Mouse (Mus musculus): ENCODE data around the gene Gpank1. TPM values are rescaled to one million over a fixed set of nuclear protein-coding genes. Genes with fewer than 3 reads are reported as not detected.

Gpank1 gene
- 39.5 and 50.1 TPM in 2 replicates for total RNA-seq (2017)

DNA sequence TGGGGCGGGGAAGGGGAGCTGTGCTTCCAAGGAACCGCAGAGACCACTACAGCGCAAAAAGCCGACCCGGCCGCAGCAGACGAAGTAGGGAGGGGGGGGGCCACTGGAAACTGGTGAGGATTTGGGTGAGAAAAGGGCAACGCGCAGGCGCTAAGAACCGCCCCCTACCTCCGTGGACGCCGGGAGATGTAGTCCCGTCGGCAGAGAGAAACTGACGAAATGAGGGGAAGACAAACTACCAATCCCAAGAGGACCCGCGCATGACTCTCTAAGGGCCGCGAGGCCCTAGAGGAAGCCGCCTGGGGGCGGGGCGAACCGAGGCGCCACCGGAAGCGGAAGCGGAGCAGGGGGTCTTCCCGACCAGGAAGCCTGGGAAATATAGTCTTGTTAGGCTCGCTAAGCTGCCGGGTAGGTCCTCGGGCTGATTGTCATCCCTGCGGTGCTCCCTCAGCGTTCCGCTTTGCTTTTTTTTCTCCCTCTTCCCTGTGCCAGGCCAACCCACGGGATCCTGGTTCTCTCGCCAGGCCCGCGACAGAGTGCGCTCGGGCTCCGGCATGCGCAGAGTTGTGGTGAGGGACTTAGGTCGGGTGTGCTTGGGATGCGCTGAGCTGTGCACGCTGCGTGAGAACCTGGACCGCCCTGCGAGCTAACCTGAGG, at the start of gene Gpank1:
Gene Gpank1, plus strand, starts transcription at position 313 of the 657 bp plus-strand sequence.
- peak; percentile 92 for ATAC-seq (replicated peaks; ENCODE audit: low read depth, poor library complexity, severe bottlenecking)

DNA sequence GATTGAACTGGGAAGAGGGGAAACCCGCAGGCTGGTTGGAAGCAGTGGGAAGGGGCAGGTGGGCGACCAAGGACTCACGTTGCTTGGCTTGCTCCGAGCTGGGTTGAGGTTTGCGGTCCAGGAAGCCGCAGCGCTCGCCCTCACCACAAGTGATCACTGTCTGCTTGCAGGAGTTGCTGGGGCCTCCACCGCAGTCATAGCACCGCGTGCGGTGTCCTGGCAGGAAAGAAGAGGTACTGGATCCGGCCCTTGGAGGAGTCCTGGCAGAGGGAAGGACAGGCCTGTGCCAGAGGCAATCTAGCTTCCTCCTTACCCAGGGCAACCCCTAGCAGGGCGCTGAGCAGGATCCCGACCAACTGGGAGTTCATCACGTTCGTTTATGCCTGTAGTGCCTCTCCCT, 47.2 kb upstream of the Gpank1 start:
- ATAC-seq (replicated peaks; ENCODE audit: low read depth, poor library complexity, severe bottlenecking) = peak; percentile 65

GRCm38 (mm10) chr17:35076507-35077176, 44.6 kb upstream of the Gpank1 start, which contains the start of gene Ly6g6e:
TSS of gene Ly6g6e (plus strand) at chr17:35076902.
- no peak for ATAC-seq (replicated peaks; ENCODE audit: low read depth, poor library complexity, severe bottlenecking)

DNA sequence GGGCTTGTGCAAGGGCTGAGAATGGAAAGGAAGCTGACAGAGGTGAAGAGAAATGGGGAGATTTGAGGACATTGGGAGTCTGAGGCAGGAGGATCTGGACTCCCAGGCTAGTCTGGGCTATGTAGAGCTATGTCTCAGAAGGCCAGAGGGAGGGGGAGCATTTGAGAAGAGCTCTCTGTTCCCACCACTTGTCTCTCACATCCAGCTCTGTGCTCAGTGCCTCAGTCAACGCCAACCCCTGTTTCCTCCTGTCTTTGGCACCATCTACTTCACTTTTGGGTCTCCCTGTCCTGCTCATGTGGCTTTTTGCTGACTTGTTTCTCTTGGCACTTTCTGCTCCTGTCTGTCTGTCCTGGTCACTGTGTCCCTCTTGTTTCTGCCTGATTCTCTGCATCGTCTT, 44.0 kb upstream of the Gpank1 start:
- ATAC-seq (replicated peaks; ENCODE audit: low read depth, poor library complexity, severe bottlenecking) = no peak

DNA sequence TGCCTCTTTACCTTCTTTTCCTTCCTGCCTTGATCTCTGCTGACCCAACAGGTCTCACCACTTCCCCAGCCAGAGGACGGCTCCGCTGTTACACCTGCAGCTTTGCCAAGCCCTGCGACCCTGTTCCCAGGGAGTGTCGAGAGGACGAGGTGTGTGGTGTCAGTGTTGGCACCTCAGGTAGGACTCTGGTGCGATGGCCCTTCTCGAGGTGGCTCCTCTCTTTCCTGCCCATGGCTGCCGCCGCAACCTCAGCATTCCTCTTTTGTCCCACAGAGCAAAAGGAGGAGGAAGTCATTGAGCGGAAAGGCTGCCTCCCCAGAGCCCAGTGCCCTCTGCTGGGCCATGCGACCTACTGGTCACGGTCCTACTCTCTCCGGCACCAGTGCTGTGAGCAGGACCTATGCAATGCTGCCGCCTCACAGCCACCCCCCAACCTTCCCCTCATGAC, 43.4 kb upstream of the Gpank1 start, which contains the start of gene Ly6g6d:
Gene Ly6g6d, minus strand, starts transcription at position 280 of the 448 bp plus-strand sequence.
- ATAC-seq (replicated peaks; ENCODE audit: low read depth, poor library complexity, severe bottlenecking) = peak; percentile 16; the same call in 1 of the 2 replicates

DNA sequence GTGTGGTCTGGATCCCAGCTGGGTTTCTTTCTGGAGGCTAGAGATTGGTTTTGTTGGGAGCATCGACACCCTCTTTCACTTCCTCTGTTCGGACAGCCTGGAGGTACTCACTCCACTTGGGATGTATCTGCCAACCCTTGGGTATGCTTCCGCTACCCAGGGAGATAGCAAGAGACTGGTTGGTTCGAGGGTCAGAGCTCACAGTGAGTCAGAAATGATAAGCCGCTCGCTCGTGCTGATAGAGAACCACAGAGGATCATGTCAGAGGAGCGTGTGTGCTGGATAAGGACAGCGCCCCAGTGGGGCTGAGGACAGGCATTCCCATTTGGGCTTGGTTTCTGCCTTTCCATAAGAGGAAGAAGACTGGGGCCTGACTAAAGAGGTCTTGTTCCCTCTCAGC, 41.5 kb upstream of the Gpank1 start:
- ATAC-seq (replicated peaks; ENCODE audit: low read depth, poor library complexity, severe bottlenecking) = peak; percentile 80

DNA sequence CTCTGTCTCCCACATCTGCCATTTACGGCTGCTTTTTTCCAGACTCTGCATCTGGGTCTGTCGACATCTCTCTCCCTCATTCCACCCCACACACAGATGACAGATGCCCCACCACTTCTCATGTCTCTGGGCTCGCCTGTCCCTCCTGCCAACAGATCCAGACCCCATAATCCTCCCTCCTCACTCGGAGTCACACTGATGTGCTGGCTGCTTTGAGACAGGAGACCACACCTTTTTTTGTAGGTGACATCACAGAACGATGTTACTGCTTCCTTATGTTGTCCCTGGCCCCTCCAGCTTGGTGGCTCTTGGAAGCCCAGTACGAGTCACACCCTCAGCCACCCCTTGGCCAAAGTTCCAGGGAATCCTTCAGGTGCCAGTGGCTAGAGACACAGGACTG, 41.0 kb upstream of the Gpank1 start:
- ATAC-seq (replicated peaks; ENCODE audit: low read depth, poor library complexity, severe bottlenecking) = peak; percentile 9; the same call in 1 of the 2 replicates

DNA sequence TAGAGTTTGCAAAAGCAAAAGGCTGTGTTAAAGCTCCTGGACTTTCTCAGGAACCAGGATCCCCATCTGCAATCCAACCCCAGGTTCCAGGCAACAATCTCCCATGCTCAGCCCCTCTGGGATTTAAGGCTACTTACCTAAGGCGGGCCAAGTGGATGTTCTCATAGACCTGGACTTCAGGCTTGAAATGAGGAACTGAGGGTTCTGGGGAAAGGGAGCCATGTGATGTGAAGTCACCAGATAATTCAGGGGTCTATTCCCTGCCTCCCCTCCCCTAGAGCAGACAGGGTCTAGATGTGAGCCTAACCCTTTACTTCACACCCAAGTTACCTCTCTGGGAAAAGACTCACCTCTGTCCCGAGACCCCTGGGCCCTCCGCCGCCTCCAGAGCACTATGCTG, 40.5 kb upstream of the Gpank1 start:
- no peak for ATAC-seq (replicated peaks; ENCODE audit: low read depth, poor library complexity, severe bottlenecking)

DNA sequence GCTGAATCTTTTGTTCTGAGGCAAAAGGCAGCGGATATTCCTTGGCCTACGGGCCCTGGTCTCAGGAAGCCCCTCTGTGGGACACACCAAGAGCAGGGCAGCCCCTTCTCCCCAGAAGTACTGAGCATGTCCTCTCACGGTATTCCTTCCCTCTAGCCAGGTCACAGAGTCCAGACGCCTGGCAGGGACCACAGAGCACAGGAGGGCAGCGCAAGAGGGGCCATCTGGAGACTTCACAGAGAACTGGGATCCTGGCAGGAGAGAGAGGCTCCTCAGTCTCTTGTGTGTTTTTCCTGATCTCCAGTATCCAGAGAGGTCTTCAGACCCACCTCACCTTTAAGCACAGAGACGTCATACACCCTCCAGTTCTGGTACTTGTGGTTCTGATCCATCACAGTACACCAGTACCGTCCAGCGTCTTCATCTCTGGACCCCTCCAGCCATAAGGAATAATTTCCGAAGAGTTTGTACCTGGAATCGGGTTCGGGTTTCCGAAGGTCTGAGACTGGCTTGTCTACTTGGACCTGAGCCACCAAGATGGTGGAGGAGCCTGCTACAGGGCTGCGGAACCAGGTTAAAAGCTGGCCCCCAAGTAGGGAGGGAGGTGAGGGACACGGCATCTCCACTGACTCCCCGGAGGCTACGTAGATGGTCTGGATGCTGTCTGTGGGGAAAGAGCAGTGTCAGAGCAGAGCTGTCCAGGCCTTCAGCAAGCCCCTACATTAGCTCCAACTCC, 38.2 kb upstream of the Gpank1 start:
- no peak for ATAC-seq (replicated peaks; ENCODE audit: low read depth, poor library complexity, severe bottlenecking)

DNA sequence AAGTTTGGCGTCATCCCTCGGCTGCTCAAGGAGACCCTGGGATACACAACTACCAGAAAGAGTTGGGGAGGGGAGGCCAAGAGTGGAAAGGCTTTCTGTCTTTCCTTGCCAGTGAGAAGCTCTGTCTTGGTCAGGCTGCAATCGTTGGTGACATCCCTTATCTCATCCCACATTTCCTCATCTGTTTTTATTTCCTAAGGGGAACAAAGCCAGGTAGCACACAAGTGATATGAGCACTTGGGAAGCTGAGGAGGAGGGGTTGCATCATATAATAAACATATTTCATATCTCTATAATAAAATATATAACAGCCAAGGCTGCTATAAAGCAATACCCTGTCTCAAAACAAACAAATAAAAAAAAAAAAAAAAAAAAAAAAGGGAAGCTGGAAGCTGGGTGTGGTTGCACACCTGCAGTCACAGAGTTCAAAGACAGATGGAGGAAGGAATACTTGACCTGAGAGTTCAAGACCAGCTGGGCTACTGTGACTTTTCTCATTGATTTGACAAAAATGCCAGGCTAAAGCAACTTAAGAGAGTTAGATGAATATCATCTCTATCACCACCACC, 37.2 kb upstream of the Gpank1 start:
- no peak for ATAC-seq (replicated peaks; ENCODE audit: low read depth, poor library complexity, severe bottlenecking)

DNA sequence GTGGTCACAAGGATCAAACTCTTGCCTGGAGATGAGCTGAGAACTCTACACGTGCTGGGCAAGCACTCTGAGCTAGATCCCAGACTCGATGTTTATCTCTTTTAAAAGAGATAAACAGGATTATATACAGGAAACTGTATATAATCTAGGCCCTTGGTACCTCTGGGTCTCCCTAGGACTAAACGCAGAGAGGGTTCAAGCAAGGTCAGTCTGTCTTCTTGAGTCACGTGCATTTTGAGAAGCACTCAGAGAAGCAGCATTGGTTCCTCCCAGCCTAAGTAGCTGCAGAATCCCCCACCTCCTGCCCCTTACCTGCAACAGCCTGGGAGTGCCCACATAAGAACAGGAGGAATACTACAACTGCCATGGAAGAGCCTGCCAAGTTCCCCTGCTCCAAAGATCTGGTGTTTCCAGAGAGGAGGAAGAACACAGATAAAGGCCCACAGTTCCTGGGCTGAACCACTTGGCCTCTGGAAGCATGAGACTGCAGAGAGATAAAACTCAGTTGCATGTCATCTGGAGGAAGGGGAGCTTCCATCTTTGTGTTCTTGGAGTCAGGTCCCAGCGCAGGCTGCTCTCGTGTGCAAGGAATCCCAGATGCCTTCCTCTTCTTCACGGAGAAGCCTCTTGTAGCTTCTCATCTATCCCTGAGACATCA, 35.9 kb upstream of the Gpank1 start, which contains the start of gene Ly6g6f:
Gene Ly6g6f, minus strand, starts transcription at position 403 of the 658 bp plus-strand sequence.
- no peak for ATAC-seq (replicated peaks; ENCODE audit: low read depth, poor library complexity, severe bottlenecking)

DNA sequence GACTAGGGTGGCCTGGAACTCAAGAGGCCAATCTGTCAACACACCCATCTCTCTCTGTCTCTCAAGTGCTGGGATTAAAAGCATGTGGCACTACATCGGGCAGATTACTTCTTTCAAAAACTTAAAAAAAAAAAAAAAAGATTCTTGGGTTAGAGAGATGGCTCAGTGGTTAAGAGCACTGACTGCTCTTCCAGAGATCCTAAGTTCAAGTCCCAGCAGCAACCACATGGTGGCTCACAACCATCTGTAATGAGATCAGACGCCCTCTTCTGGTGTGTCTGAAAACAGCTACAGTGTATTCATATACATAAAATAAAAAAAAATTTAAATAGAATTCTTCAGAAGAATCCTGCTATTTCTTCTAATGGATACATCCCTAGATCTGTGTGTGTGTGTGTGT, 33.1 kb upstream of the Gpank1 start:
- ATAC-seq (replicated peaks; ENCODE audit: low read depth, poor library complexity, severe bottlenecking) = no peak

GRCm38 (mm10) chr17:35088825-35089644, 32.2 kb upstream of the Gpank1 start, which contains the start of gene Abhd16a:
TSS of gene Abhd16a (plus strand) at chr17:35089263.
- ATAC-seq (replicated peaks; ENCODE audit: low read depth, poor library complexity, severe bottlenecking) = peak; percentile 94

DNA sequence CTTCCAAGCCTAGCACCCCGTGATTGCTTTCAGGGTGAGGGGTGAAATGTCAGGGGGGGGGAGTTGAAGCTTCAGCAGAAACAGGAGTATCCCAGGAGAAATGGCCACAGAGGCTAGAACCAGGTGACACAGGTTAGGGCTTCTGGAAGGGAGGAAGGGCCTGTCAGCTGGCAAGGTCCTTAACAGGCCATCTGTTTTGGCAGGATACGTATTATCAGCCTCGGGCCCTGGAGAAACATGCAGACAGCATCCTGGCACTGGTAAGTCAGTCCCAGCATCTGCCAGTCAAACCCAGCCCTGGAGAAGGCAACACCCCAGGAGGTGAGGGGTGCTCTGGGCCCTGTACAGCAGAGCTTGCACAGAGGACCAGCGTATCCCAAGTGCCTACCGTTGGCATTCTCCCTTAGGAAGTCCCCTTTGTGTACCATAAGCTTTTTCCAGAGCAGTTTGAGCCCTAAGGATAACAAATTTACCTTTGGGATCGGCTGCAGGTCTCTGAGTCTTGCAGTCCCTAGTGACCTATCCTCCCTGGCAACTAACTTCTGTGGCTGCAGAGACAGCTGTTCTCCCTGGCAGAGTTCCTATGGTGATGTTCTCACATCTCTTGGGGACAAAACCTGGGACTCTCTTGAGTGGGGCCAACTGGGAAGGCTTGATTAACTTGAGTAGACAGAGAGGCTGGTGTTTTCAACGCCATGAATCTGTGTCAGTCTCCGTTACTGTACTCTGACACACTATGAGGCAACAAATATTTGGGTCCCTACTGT, 30.9 kb upstream of the Gpank1 start:
- ATAC-seq (replicated peaks; ENCODE audit: low read depth, poor library complexity, severe bottlenecking) = peak; percentile 16; the same call in 1 of the 2 replicates

DNA sequence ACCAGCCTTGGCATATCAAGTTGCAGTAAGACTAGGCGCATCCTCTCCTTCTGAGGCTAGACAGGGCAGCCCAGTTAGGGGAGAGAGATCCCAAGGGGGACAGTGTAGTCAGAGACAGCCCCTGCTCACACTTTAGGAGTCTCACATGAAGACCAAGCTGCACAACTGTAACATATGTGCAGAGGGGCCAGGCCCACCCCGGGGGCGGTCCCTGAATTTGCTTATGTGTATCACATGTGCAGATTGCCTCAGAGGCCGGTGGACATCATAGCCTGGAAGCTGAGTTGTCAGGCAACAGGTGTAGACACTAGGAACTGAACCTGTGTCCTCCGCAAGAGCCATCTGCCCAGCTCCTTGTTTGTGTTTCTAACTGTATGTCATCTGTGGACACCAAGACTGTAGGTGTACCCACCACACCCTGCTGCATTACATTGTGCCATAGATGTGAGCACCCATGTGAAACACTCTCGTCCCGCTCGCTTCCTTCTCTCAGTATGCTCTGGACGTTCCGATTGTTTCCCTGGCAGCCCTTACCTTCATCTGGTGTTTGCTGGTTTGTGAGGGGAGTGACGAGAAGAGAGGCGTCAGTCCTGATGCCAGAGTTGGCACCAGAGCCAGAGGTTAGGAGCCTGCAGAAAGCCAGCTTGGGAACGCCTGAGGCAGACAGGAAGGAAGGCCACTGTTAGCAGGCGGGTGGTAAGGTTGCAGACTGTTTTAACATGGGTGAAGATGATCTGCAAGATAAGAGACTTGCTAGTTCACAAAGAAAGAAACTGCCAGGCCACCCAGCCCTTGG, 28.7 kb upstream of the Gpank1 start:
- ATAC-seq (replicated peaks; ENCODE audit: low read depth, poor library complexity, severe bottlenecking) = no peak

GRCm38 (mm10) chr17:35094475-35095365, 26.5 kb upstream of the Gpank1 start:
- ATAC-seq (replicated peaks; ENCODE audit: low read depth, poor library complexity, severe bottlenecking) = no peak

All from common myeloid progenitor, adult 5-6 weeks (primary cell).